ENCODE assay signal across 14 mouse cellular contexts in the genomic region with DNA sequence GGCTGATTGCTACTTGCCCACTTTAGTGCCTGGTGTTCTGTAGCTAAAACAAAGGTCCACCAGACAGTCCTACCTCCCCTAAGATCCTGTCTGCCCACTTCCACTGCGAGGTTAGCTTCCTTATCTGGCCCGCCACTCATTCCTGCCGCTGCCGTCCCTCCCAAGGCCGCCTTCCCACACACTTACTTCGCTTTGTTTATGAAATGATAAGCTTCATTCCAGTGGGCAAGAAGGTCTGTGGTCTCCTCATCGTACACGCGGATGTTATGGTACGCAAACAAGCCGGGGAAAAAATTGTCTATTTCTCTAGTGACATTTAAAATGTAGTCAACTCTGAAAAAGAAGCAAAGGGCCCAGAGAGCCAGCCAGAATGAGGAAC. TPM values are rescaled to one million over a fixed set of nuclear protein-coding genes. Genes with fewer than 3 reads are reported as not detected.
DNase-seq lines count a peak whose midpoint lies in the region; ATAC-seq lines count a peak whose summit lies in the region.
"Had no signal": no experiment of that assay in that cellular context is flagged by ENCODE, and none has a peak within 500 bp of the region (broad histone marks: within the 10 kb centered on the region; RNA-seq: fewer than 3 reads in every experiment).

No protein-coding gene starts in this region.

- no peak overlapping the region for H3K4me3 ChIP-seq in heart, embryonic 13.5 days
- H3K4me3 ChIP-seq in neural tube, embryonic 13.5 days, result no peak overlapping the region
- no peak overlapping the region for H3K4me3 ChIP-seq in neural tube, embryonic 15.5 days (replicated peaks)

- peak overlapping the region; percentile 31 for H3K4me2 ChIP-seq in heart, embryonic 13.5 days
- no peak overlapping the region for H3K4me2 ChIP-seq in neural tube, embryonic 13.5 days
- no peak overlapping the region for H3K4me2 ChIP-seq in neural tube, embryonic 15.5 days

- peaks cover 4% of the 10 kb centered on the region; the same call in 1 of the 2 replicates for H3K9me3 ChIP-seq in heart, embryonic 13.5 days
- no peaks in the 10 kb centered on the region for H3K9me3 ChIP-seq in neural tube, embryonic 13.5 days
- no peaks in the 10 kb centered on the region for H3K9me3 ChIP-seq in neural tube, embryonic 15.5 days (replicated peaks)

- no peaks in the 10 kb centered on the region for H3K27me3 ChIP-seq in heart, embryonic 13.5 days (replicated peaks)
- H3K27me3 ChIP-seq in neural tube, embryonic 13.5 days, result no peaks in the 10 kb centered on the region
- no peaks in the 10 kb centered on the region for H3K27me3 ChIP-seq in neural tube, embryonic 15.5 days (replicated peaks)
- H3K27me3 ChIP-seq: CH12.LX had no signal

- ATAC-seq in heart, embryonic 13.5 days (ENCODE audit: extremely low read depth, insufficient number of reproducible peaks, low FRiP score, low TSS enrichment), result no peak
- ATAC-seq in neural tube, embryonic 13.5 days (ENCODE audit: low read depth), result no peak
- no peak for ATAC-seq in neural tube, embryonic 15.5 days (ENCODE audit: low FRiP score)
- peak; percentile 68 for ATAC-seq in erythroblast, adult 5-6 weeks (replicated peaks; ENCODE audit: low FRiP score, poor library complexity, severe bottlenecking)
- ATAC-seq in megakaryocyte progenitor cell, adult 5-6 weeks (replicated peaks; ENCODE audit: poor library complexity), result peak; percentile 63
- ATAC-seq: forebrain, embryonic 16.5 days had no signal

- WGBS in heart, embryonic 13.5 days, result 10% methylated on average over 11 of the region's 11 CpGs
- WGBS in neural tube, embryonic 13.5 days, result 92% methylated on average over 11 of the region's 11 CpGs
- 90% methylated on average over 11 of the region's 11 CpGs for WGBS in neural tube, embryonic 15.5 days

- no peak for DNase-seq in heart, postnatal 10 days
- no peak for DNase-seq in c-Kit-positive CD71-positive TER-119-positive erythroid progenitor cells, embryonic 14.5 days (ENCODE audit: low spot score)
- DNase-seq in cerebellum, adult 11-12 months, result no peak
- DNase-seq: kidney, adult 9 months; layer of hippocampus, adult 9-11 months had no signal

- H3K9ac ChIP-seq in heart, embryonic 13.5 days, result peak overlapping the region; percentile 68
- no peak overlapping the region for H3K9ac ChIP-seq in neural tube, embryonic 13.5 days
- H3K9ac ChIP-seq in neural tube, embryonic 15.5 days (replicated peaks), result no peak overlapping the region

- peak overlapping the region; percentile 88 for H3K27ac ChIP-seq in heart, embryonic 13.5 days (replicated peaks)
- H3K27ac ChIP-seq in neural tube, embryonic 13.5 days (replicated peaks), result peak overlapping the region; percentile 53; the same call in 1 of the 2 replicates
- no peak overlapping the region for H3K27ac ChIP-seq in neural tube, embryonic 15.5 days (replicated peaks)

- H3K36me3 ChIP-seq in heart, embryonic 13.5 days, result peaks cover 69% of the 10 kb centered on the region
- H3K36me3 ChIP-seq in neural tube, embryonic 13.5 days, result peaks cover 77% of the 10 kb centered on the region
- peaks cover 66% of the 10 kb centered on the region for H3K36me3 ChIP-seq in neural tube, embryonic 15.5 days

- intact Hi-C loops in heart, postnatal 10 days (cut with DNase I), result loop anchor here (2.0 kb wide), 1 partner anchor 15 kb away; no protein-coding TSS in a partner anchor

- peaks cover 57% of the 10 kb centered on the region for H3K4me1 ChIP-seq in heart, embryonic 13.5 days
- H3K4me1 ChIP-seq in neural tube, embryonic 13.5 days (replicated peaks), result peaks cover 10% of the 10 kb centered on the region; the same call in 1 of the 2 replicates
- peaks cover 10% of the 10 kb centered on the region for H3K4me1 ChIP-seq in neural tube, embryonic 15.5 days

RNA-seq across cellular contexts. Expression of gene Ssh1, which starts 42.0 kb away (rescaled TPM):
- 12.4 and 13.5 TPM in 2 replicates for polyA plus RNA-seq in heart, embryonic 13.5 days (2015; fragmentation: Nextera tagmentation; extraction: Ambion mirVana)
- 10 to 100 TPM; 18.6 to 20.3 TPM for total RNA-seq in heart, postnatal 10 days (2021)
- polyA plus RNA-seq in neural tube, embryonic 13.5 days (2015; fragmentation: Nextera tagmentation; extraction: Ambion mirVana), result 12.9 and 16.8 TPM in 2 replicates
- polyA plus RNA-seq in neural tube, embryonic 15.5 days (2015; fragmentation: Nextera tagmentation; extraction: Ambion mirVana), result 9.8 and 13.1 TPM in 2 replicates
- 55.9 and 63.5 TPM in 2 replicates for total RNA-seq in erythroblast, adult 5-6 weeks (2015; ENCODE audit: low replicate concordance)
- total RNA-seq in erythroblast, adult 5-6 weeks (2017; ENCODE audit: low replicate concordance), result 60.6 and 63.8 TPM in 2 replicates
- total RNA-seq in megakaryocyte progenitor cell, adult 5-6 weeks (2015), result 4.5 and 5.0 TPM in 2 replicates
- 3.3 and 4.2 TPM in 2 replicates for total RNA-seq in megakaryocyte progenitor cell, adult 5-6 weeks (2017)

RNA-seq across cellular contexts. Expression of gene Coro1c, which starts 43.1 kb away (rescaled TPM):
- 95.4 and 99.4 TPM in 2 replicates for polyA plus RNA-seq in heart, embryonic 13.5 days (2015; fragmentation: Nextera tagmentation; extraction: Ambion mirVana)
- 10 to 100 TPM; 73.1 to 76.1 TPM for total RNA-seq in heart, postnatal 10 days (2021)
- polyA plus RNA-seq in neural tube, embryonic 13.5 days (2015; fragmentation: Nextera tagmentation; extraction: Ambion mirVana), result 183 and 200 TPM in 2 replicates
- 160 and 162 TPM in 2 replicates for polyA plus RNA-seq in neural tube, embryonic 15.5 days (2015; fragmentation: Nextera tagmentation; extraction: Ambion mirVana)
- 23.2 and 30.9 TPM in 2 replicates for total RNA-seq in erythroblast, adult 5-6 weeks (2015; ENCODE audit: low replicate concordance)
- 20.5 and 26.8 TPM in 2 replicates for total RNA-seq in erythroblast, adult 5-6 weeks (2017; ENCODE audit: low replicate concordance)
- 59.7 and 63.9 TPM in 2 replicates for total RNA-seq in megakaryocyte progenitor cell, adult 5-6 weeks (2015)
- total RNA-seq in megakaryocyte progenitor cell, adult 5-6 weeks (2017), result 81.8 and 83.9 TPM in 2 replicates

RNA-seq across cellular contexts. Expression of gene Dao, which starts 51.8 kb away (rescaled TPM):
- polyA plus RNA-seq in heart, embryonic 13.5 days (2015; fragmentation: Nextera tagmentation; extraction: Ambion mirVana), result not detected in 2 replicates
- total RNA-seq in heart, postnatal 10 days (2021), result not detected
- not detected in 2 replicates for polyA plus RNA-seq in neural tube, embryonic 13.5 days (2015; fragmentation: Nextera tagmentation; extraction: Ambion mirVana)
- polyA plus RNA-seq in neural tube, embryonic 15.5 days (2015; fragmentation: Nextera tagmentation; extraction: Ambion mirVana), result 0.60 TPM in 1 of 2 replicates, not detected in the other
- not detected in 2 replicates for total RNA-seq in erythroblast, adult 5-6 weeks (2015; ENCODE audit: low replicate concordance)
- total RNA-seq in erythroblast, adult 5-6 weeks (2017; ENCODE audit: low replicate concordance), result not detected in 2 replicates
- total RNA-seq in megakaryocyte progenitor cell, adult 5-6 weeks (2015), result not detected in 2 replicates
- not detected in 2 replicates for total RNA-seq in megakaryocyte progenitor cell, adult 5-6 weeks (2017)
- total RNA-seq: heart, postnatal 25 days had no signal
- polyA plus RNA-seq: forebrain, embryonic 16.5 days; limb, embryonic 11.5 days had no signal

Comparison
In these comparisons a context has a peak if more than half of its experiments do, and no peak if none do; other contexts are left out.
1. ATAC-seq: peak in erythroblast, adult 5-6 weeks (single experiment) and megakaryocyte progenitor cell, adult 5-6 weeks (single experiment); none in heart, embryonic 13.5 days (single experiment), neural tube, embryonic 13.5 days (single experiment) and neural tube, embryonic 15.5 days (single experiment).